Mouse (Mus musculus): ENCODE results near the gene Aff4.

GRCm38 (mm10) chr11:53383758-53384428, 33.3 kb downstream of the Aff4 start:
- TF ChIP-seq CTCF (IDR thresholded peaks at IDR 0.05; ENCODE audit: low read depth) (no peak), EP300 (IDR thresholded peaks at IDR 0.05; ENCODE audit: low read depth) (no peak)

Data from liver, embryonic 14.5 days (tissue).